Comparison of ENCODE assay signal across 10 mouse cellular contexts in the genomic region with DNA sequence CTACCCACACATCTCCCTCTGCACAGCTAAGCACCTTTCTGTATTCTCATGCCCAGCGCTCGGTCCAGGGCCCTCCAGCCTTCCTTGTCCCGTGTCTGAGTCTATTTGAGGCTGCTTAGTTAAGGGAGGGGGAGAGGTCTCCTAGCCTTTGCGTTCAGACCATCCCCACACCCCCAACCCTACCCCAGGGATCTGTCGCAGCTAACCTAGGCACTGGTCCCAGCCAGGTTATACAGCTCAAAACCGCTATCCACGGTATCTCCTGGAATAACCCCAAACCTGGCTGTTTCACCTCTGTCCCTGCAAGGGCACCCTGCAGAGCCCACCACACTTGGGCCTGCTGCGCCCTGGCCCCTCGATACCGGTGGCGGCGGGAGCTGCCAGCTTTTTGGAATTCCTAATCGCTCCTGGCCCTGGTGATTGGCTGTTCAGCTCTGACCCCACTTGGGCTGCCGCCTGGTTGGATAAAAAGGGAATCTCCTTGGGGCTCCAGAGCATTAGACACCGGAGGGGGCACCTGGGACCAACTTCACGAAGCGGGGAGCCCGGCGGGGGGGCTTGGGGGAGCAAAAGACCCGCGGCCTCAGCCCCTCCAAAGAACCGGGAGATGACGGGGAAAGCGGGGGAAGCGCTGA. TPM values are rescaled to one million over a fixed set of nuclear protein-coding genes. Genes with fewer than 3 reads are reported as not detected.
DNase-seq lines count a peak whose midpoint lies in the region; ATAC-seq lines count a peak whose summit lies in the region.
"Had no signal": no experiment of that assay in that cellular context is flagged by ENCODE, and none has a peak within 500 bp of the region (broad histone marks: within the 10 kb centered on the region; RNA-seq: fewer than 3 reads in every experiment).

TSS of gene Vsx2 (plus strand) at position 427 of the 635 bp plus-strand sequence.

- H3K4me1 ChIP-seq in heart, embryonic 11.5 days (ENCODE audit: control insufficient read depth, insufficient read depth, low read length), result peaks cover 12% of the 10 kb centered on the region
- H3K4me1 ChIP-seq in forebrain, embryonic 15.5 days, result peaks cover 20% of the 10 kb centered on the region
- peaks cover 22% of the 10 kb centered on the region for H3K4me1 ChIP-seq in midbrain, embryonic 12.5 days

- no peak within 1 kb of the TSS for H3K27ac ChIP-seq in heart, embryonic 11.5 days (ENCODE audit: low read depth, low read length)
- H3K27ac ChIP-seq in forebrain, embryonic 15.5 days (replicated peaks), result no peak within 1 kb of the TSS
- no peak within 1 kb of the TSS for H3K27ac ChIP-seq in midbrain, embryonic 12.5 days (replicated peaks)
- H3K27ac ChIP-seq: stomach, postnatal 0 days had no signal

- H3K9me3 ChIP-seq in heart, embryonic 11.5 days (replicated peaks; ENCODE audit: control insufficient read depth, low read length), result no peaks in the 10 kb centered on the region
- no peaks in the 10 kb centered on the region for H3K9me3 ChIP-seq in forebrain, embryonic 15.5 days
- H3K9me3 ChIP-seq in midbrain, embryonic 12.5 days, result no peaks in the 10 kb centered on the region

- H3K27me3 ChIP-seq in heart, embryonic 11.5 days (ENCODE audit: control insufficient read depth, insufficient read depth, low read length), result peaks cover 66% of the 10 kb centered on the region
- H3K27me3 ChIP-seq in forebrain, embryonic 15.5 days, result peaks cover 64% of the 10 kb centered on the region
- peaks cover 91% of the 10 kb centered on the region for H3K27me3 ChIP-seq in midbrain, embryonic 12.5 days

- intact Hi-C loops in heart, postnatal 14 days (cut with DNase I), result no loop called here
- intact Hi-C loops in gastrocnemius, postnatal 36 days (cut with DNase I), result no loop called here

- H3K4me2 ChIP-seq in heart, embryonic 11.5 days, result peak within 1 kb of the TSS; percentile 51
- peak within 1 kb of the TSS; percentile 14; the same call in 1 of the 2 replicates for H3K4me2 ChIP-seq in forebrain, embryonic 15.5 days (replicated peaks)
- peak within 1 kb of the TSS; percentile 39 for H3K4me2 ChIP-seq in midbrain, embryonic 12.5 days (replicated peaks)

- 3% methylated on average over 19 of the region's 25 CpGs for WGBS in heart, embryonic 11.5 days (ENCODE audit: insufficient replicate concordance)
- 4% methylated on average over 25 of the region's 25 CpGs for WGBS in forebrain, embryonic 15.5 days
- under 1% methylated on average over 25 of the region's 25 CpGs for WGBS in midbrain, embryonic 12.5 days

- no peak for DNase-seq in heart, postnatal 14 days
- peak; percentile 82 for DNase-seq in Muller cell, postnatal 12 days (ENCODE audit: inconsistent ontology term)
- no peak for DNase-seq in gastrocnemius, postnatal 36 days
- no peak for DNase-seq in thymus, postnatal 4 days
- DNase-seq in adrenal gland, postnatal 10 days, result no peak

- peak within 1 kb of the TSS; percentile 26 for H3K4me3 ChIP-seq in heart, embryonic 11.5 days (ENCODE audit: low read depth, low read length)
- peak within 1 kb of the TSS; percentile 20 for H3K4me3 ChIP-seq in forebrain, embryonic 15.5 days
- peak within 1 kb of the TSS; percentile 25 for H3K4me3 ChIP-seq in midbrain, embryonic 12.5 days

- H3K36me3 ChIP-seq in heart, embryonic 11.5 days (ENCODE audit: control insufficient read depth, insufficient read depth, low read length), result no peaks in the 10 kb centered on the region
- H3K36me3 ChIP-seq in forebrain, embryonic 15.5 days, result no peaks in the 10 kb centered on the region
- no peaks in the 10 kb centered on the region for H3K36me3 ChIP-seq in midbrain, embryonic 12.5 days

- ATAC-seq in heart, embryonic 11.5 days (replicated peaks; ENCODE audit: insufficient number of reproducible peaks, low FRiP score, low TSS enrichment), result no peak
- ATAC-seq in forebrain, embryonic 15.5 days (replicated peaks), result no peak
- ATAC-seq in midbrain, embryonic 12.5 days (ENCODE audit: low FRiP score, low read depth), result no peak

- no peak within 1 kb of the TSS for H3K9ac ChIP-seq in heart, embryonic 11.5 days (ENCODE audit: low read depth, low read length)
- H3K9ac ChIP-seq in forebrain, embryonic 15.5 days (replicated peaks), result no peak within 1 kb of the TSS
- no peak within 1 kb of the TSS for H3K9ac ChIP-seq in midbrain, embryonic 12.5 days (replicated peaks)

RNA-seq across cellular contexts. Expression of gene Vsx2, which starts in this region (rescaled TPM):
- polyA plus RNA-seq in heart, embryonic 11.5 days (2014; fragmentation: Nextera tagmentation; extraction: Ambion mirVana), result not detected in 2 replicates
- total RNA-seq in heart, postnatal 14 days (2021), result under 1 TPM in 1 of 2 experiments, not detected in 1; 0.07 TPM
- polyA plus RNA-seq in forebrain, embryonic 15.5 days (2015; fragmentation: Nextera tagmentation; extraction: Ambion mirVana), result 0.05 TPM in 2 replicates
- polyA plus RNA-seq in midbrain, embryonic 12.5 days (2016; fragmentation: Nextera tagmentation; extraction: Ambion mirVana), result 0.84 and 0.92 TPM in 2 replicates
- not detected for total RNA-seq in gastrocnemius, postnatal 36 days (2021)
- not detected for total RNA-seq in adrenal gland, postnatal 10 days (2021)
- polyA plus RNA-seq: gonadal fat pad, adult 2 months; stomach, postnatal 0 days had no signal
